Mouse (Mus musculus): ENCODE results near the gene Cbln3. TPM values are rescaled to one million over a fixed set of nuclear protein-coding genes. Genes with fewer than 3 reads are reported as not detected.

The Cbln3 gene
- 0.14 TPM for polyA plus RNA-seq (2014; fragmentation: Illumina TruSeq; extraction: RNeasy Lipid Tissue Mini Kit (QIAGEN cat#74804))

DNA sequence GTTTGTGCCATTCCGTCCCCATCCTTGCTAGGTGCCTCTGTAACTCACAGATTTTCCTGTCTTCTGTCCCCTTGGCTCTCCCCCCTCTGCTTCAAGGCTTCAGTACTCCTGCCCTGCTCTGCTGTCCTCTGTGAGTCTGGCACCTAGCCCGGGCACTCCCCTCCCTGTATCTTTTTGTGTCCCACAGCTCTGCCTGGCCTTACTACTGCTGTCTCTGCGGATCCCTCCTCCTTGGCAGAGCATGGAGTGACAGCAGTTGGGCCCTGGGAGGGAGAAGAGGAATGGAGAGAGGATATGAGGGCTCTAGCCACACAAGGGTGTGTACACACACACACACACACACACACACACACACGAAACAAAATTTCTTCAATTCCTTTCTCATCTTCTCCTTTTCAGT lies at the start of gene Cbln3:
Gene Cbln3 (minus strand): TSS at position 227 of the 400 bp plus-strand sequence.

DNA sequence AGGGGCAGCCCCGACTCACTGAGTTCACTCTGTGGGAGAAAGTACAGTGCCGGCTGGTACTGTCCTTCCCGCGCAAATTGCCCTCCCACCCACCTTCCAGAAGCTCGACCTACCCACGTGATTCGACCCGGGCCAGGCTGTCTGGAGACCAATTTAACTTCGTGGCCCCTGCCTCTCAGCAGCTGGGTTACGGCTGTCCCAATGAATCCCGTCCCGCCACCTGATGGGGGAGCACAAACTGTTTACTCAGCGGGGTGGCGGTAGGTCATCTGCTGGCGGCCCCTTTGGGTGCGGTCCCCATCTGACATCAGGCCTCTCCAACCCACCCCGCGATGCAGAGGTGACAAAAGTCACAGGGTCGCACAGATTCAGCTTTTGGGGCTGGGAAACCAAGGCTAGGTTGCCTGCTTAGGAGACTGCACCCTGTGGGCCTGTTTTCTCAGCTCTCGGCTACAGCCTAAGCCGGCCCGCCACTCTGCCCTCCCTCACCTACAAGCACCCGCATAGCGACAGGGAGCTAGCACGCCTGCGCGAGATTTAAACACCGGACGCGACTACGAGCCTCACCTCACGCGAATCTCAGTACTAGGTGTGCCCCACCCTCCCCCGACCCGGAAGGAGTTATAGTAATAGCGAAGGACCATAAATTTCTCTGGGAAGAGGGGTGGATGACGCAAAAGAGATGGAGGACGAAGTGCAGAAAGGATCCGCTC lies 15.7 kb upstream of the Cbln3 start, which contains the start of gene Sdr39u1:
Gene Sdr39u1 (minus strand): TSS at position 593 of the 713 bp plus-strand sequence.

DNA sequence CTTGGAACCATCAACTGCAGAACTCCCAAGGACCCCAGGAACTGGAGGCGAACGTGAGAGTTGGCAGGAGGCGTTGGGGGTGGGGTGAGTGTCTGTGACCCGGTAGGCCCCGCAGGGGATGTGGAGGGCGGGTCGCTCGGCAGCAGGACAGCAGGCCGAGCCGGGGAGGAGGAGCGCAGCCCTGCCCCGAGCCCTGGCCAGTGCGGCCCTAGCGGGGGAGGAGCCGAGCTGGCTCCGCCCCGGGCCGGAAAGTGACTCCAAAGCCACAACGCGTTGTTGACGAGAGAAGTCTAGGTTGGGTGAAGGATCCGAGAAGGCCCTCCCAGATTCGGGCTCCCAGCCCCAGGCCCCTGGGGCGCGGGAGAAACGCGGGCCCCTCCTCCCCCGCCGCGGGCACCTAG lies 521 bp upstream of the Cbln3 start, which contains the start of gene Khnyn:
Gene Khnyn (plus strand): TSS at position 235 of the 401 bp plus-strand sequence.

DNA sequence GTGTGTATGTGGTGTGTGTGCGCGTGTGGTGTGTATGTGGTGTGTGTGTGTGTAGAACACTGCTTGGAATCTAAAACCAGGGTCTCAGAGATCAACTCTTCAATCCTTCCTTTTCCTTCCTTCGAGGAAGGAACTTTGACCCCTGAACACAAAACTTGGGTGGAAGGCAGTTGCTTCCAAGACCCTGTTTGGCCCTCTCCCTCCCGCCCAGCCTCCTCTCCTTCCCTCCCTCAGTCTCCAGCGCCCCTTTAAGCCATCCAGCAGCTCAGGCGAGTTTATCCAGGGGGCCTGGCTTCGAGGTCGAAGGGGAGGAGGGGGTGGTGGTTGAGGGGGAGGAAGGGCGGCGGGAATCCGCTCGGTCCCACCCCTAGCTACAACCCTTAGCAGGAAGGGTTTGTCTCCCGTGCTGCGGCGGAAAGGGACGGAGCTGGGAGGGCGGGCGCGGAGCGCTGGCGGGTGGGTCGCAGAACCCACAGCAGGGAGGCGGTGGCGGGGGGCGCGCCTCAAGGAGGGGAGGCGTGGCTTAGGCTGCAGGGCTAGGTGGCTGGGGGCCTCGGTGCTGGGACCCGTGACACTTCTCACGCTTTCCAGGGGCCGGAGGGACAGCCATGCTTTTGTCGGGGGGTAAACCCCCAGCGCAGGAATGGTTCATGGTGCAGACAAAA lies 30.4 kb downstream of the Cbln3 start, which contains the start of gene Nynrin:
Gene Nynrin (plus strand): TSS at position 390 of the 665 bp plus-strand sequence.

Other genes with a start within 250 kb of the Cbln3 start
- gene Ipo4, start 248.4 kb downstream of the Cbln3 start, polyA plus RNA-seq (2014; fragmentation: Illumina TruSeq; extraction: RNeasy Lipid Tissue Mini Kit (QIAGEN cat#74804)): 11.5 TPM
- gene Gm49378, start 246.5 kb downstream of the Cbln3 start, polyA plus RNA-seq (2014; fragmentation: Illumina TruSeq; extraction: RNeasy Lipid Tissue Mini Kit (QIAGEN cat#74804)): 0.60 TPM
- 44.3 TPM for gene Tm9sf1, start 240.6 kb downstream of the Cbln3 start, polyA plus RNA-seq (2014; fragmentation: Illumina TruSeq; extraction: RNeasy Lipid Tissue Mini Kit (QIAGEN cat#74804))
- not detected for gene Tssk4, start 234.2 kb downstream of the Cbln3 start, polyA plus RNA-seq (2014; fragmentation: Illumina TruSeq; extraction: RNeasy Lipid Tissue Mini Kit (QIAGEN cat#74804))
- 13.6 TPM for gene Mdp1, start 223.9 kb downstream of the Cbln3 start, polyA plus RNA-seq (2014; fragmentation: Illumina TruSeq; extraction: RNeasy Lipid Tissue Mini Kit (QIAGEN cat#74804))
- 28.1 TPM for gene Gmpr2, start 212.5 kb downstream of the Cbln3 start, polyA plus RNA-seq (2014; fragmentation: Illumina TruSeq; extraction: RNeasy Lipid Tissue Mini Kit (QIAGEN cat#74804))
- 46.6 TPM for gene Nedd8, start 212.3 kb downstream of the Cbln3 start, polyA plus RNA-seq (2014; fragmentation: Illumina TruSeq; extraction: RNeasy Lipid Tissue Mini Kit (QIAGEN cat#74804))
- gene Tinf2, start 202.6 kb downstream of the Cbln3 start, polyA plus RNA-seq (2014; fragmentation: Illumina TruSeq; extraction: RNeasy Lipid Tissue Mini Kit (QIAGEN cat#74804)): 11.2 TPM
- gene Tgm1, start 170.5 kb downstream of the Cbln3 start, polyA plus RNA-seq (2014; fragmentation: Illumina TruSeq; extraction: RNeasy Lipid Tissue Mini Kit (QIAGEN cat#74804)): not detected
- gene Rabggta, start 162.1 kb downstream of the Cbln3 start, polyA plus RNA-seq (2014; fragmentation: Illumina TruSeq; extraction: RNeasy Lipid Tissue Mini Kit (QIAGEN cat#74804)): 0.40 TPM
- 8.2 TPM for gene Dhrs1, start 138.7 kb downstream of the Cbln3 start, polyA plus RNA-seq (2014; fragmentation: Illumina TruSeq; extraction: RNeasy Lipid Tissue Mini Kit (QIAGEN cat#74804))
- 6.1 TPM for gene Nop9, start 138.7 kb downstream of the Cbln3 start, polyA plus RNA-seq (2014; fragmentation: Illumina TruSeq; extraction: RNeasy Lipid Tissue Mini Kit (QIAGEN cat#74804))
- gene Cideb, start 125.9 kb downstream of the Cbln3 start, polyA plus RNA-seq (2014; fragmentation: Illumina TruSeq; extraction: RNeasy Lipid Tissue Mini Kit (QIAGEN cat#74804)): not detected
- not detected for gene Ltb4r2, start 123.0 kb downstream of the Cbln3 start, polyA plus RNA-seq (2014; fragmentation: Illumina TruSeq; extraction: RNeasy Lipid Tissue Mini Kit (QIAGEN cat#74804))
- gene Ltb4r1, start 118.4 kb downstream of the Cbln3 start, polyA plus RNA-seq (2014; fragmentation: Illumina TruSeq; extraction: RNeasy Lipid Tissue Mini Kit (QIAGEN cat#74804)): not detected
- not detected for gene Adcy4, start 100.3 kb downstream of the Cbln3 start, polyA plus RNA-seq (2014; fragmentation: Illumina TruSeq; extraction: RNeasy Lipid Tissue Mini Kit (QIAGEN cat#74804))
- not detected for gene Ripk3, start 95.5 kb downstream of the Cbln3 start, polyA plus RNA-seq (2014; fragmentation: Illumina TruSeq; extraction: RNeasy Lipid Tissue Mini Kit (QIAGEN cat#74804))
- 3.0 TPM for gene Nfatc4, start 61.2 kb downstream of the Cbln3 start, polyA plus RNA-seq (2014; fragmentation: Illumina TruSeq; extraction: RNeasy Lipid Tissue Mini Kit (QIAGEN cat#74804))
- 1.1 TPM for gene Nynrin, start 30.4 kb downstream of the Cbln3 start, polyA plus RNA-seq (2014; fragmentation: Illumina TruSeq; extraction: RNeasy Lipid Tissue Mini Kit (QIAGEN cat#74804))
- 13.0 TPM for gene Khnyn, start 555 bp upstream of the Cbln3 start, polyA plus RNA-seq (2014; fragmentation: Illumina TruSeq; extraction: RNeasy Lipid Tissue Mini Kit (QIAGEN cat#74804))
- 8.0 TPM for gene Sdr39u1, start 15.9 kb upstream of the Cbln3 start, polyA plus RNA-seq (2014; fragmentation: Illumina TruSeq; extraction: RNeasy Lipid Tissue Mini Kit (QIAGEN cat#74804))
- 2.9 TPM for gene Cma1, start 60.3 kb upstream of the Cbln3 start, polyA plus RNA-seq (2014; fragmentation: Illumina TruSeq; extraction: RNeasy Lipid Tissue Mini Kit (QIAGEN cat#74804))
- gene Cma2, start 66.6 kb upstream of the Cbln3 start, polyA plus RNA-seq (2014; fragmentation: Illumina TruSeq; extraction: RNeasy Lipid Tissue Mini Kit (QIAGEN cat#74804)): not detected
- not detected for gene Mcpt1, start 133.6 kb upstream of the Cbln3 start, polyA plus RNA-seq (2014; fragmentation: Illumina TruSeq; extraction: RNeasy Lipid Tissue Mini Kit (QIAGEN cat#74804))
- gene Mcpt9, start 146.1 kb upstream of the Cbln3 start, polyA plus RNA-seq (2014; fragmentation: Illumina TruSeq; extraction: RNeasy Lipid Tissue Mini Kit (QIAGEN cat#74804)): not detected
- not detected for gene Mcpt2, start 157.6 kb upstream of the Cbln3 start, polyA plus RNA-seq (2014; fragmentation: Illumina TruSeq; extraction: RNeasy Lipid Tissue Mini Kit (QIAGEN cat#74804))
- gene Mcpt4, start 177.9 kb upstream of the Cbln3 start, polyA plus RNA-seq (2014; fragmentation: Illumina TruSeq; extraction: RNeasy Lipid Tissue Mini Kit (QIAGEN cat#74804)): 5.9 TPM
- not detected for gene Mcpt8, start 200.9 kb upstream of the Cbln3 start, polyA plus RNA-seq (2014; fragmentation: Illumina TruSeq; extraction: RNeasy Lipid Tissue Mini Kit (QIAGEN cat#74804))
- not detected for gene Ctsg, start 218.2 kb upstream of the Cbln3 start, polyA plus RNA-seq (2014; fragmentation: Illumina TruSeq; extraction: RNeasy Lipid Tissue Mini Kit (QIAGEN cat#74804))
- gene Gzme, start 236.2 kb upstream of the Cbln3 start, polyA plus RNA-seq (2014; fragmentation: Illumina TruSeq; extraction: RNeasy Lipid Tissue Mini Kit (QIAGEN cat#74804)): not detected
- not detected for gene Gzmd, start 248.2 kb upstream of the Cbln3 start, polyA plus RNA-seq (2014; fragmentation: Illumina TruSeq; extraction: RNeasy Lipid Tissue Mini Kit (QIAGEN cat#74804))